Mouse (Mus musculus) heart, adult 2 months (tissue): ENCODE results near the gene Ermn. TPM values are rescaled to one million over a fixed set of nuclear protein-coding genes. Genes with fewer than 3 reads are reported as not detected.

Source experiments
- DNase-seq, 2 experiments: peaks; one replicate each; pipeline ENCODE4 v3.0.0; 2021
- H3K27ac ChIP-seq: fragments of 200-600 bp; 2 replicates; pipeline ENCODE4 v1.8.1; 2022
- H3K27me3 ChIP-seq: fragments of 200-500 bp; 2 replicates; pipeline ENCODE4 v1.6.1; 2012; ENCODE audit warnings: mild to moderate bottlenecking, low read length, inconsistent platforms, mixed read lengths; ENCODE audit not compliant: control insufficient read depth, insufficient read depth
- H3K36me3 ChIP-seq: fragments of 200-500 bp; 2 replicates; pipeline ENCODE4 v1.6.1; 2012; ENCODE audit warnings: low read length, inconsistent platforms; ENCODE audit not compliant: control insufficient read depth, insufficient read depth
- H3K4me1 ChIP-seq: fragments of 200-500 bp; 2 replicates; pipeline ENCODE4 v1.6.1; 2011; ENCODE audit warnings: low read length; ENCODE audit not compliant: control insufficient read depth, insufficient read depth
- H3K4me3 ChIP-seq: fragments of 200-600 bp; 2 replicates; pipeline ENCODE4 v1.8.1; 2022
- H3K79me2 ChIP-seq: fragments of 200-500 bp; replicated peaks from 2 replicates; pipeline ENCODE4 v1.6.1; 2012; ENCODE audit warnings: mild to moderate bottlenecking, inconsistent platforms, low read length, moderate library complexity, mixed read lengths; ENCODE audit not compliant: control insufficient read depth, insufficient read depth
- H3K9ac ChIP-seq: fragments of 200-500 bp; 2 replicates; pipeline ENCODE4 v1.6.1; 2012; ENCODE audit warnings: low read depth, mild to moderate bottlenecking, control low read depth, inconsistent platforms, low read length, mixed read lengths
- CTCF ChIP-seq: fragments of 200-600 bp; IDR thresholded peaks from 2 replicates; pipeline ENCODE4 v1.8.1; 2022; ENCODE audit warnings: antibody characterized with exemption, mild to moderate bottlenecking, moderate library complexity
- EP300 ChIP-seq: fragments of 200-500 bp; IDR thresholded peaks from 2 replicates; pipeline ENCODE4 v1.6.1; 2011; ENCODE audit warnings: low read depth, low read length, control low read depth; ENCODE audit not compliant: insufficient read depth
- POLR2A ChIP-seq: fragments of 200-500 bp; IDR thresholded peaks from 2 replicates; pipeline ENCODE4 v1.6.1; 2011; ENCODE audit warnings: mild to moderate bottlenecking, low read depth, low read length, control low read depth; ENCODE audit not compliant: insufficient read depth
- WGBS: fragments of 180-500 bp; shearing (Covaris S2); methylation state at CpG from one replicate; pipeline ENCODE4 v1.1.7; 2018; 5-methylcytosine and 5-hydroxymethylcytosine counted together
- intact Hi-C: fragments of 180-260 bp; cut with DNase I; formaldehyde crosslinking; loops from one replicate; pipeline ENCODE4 v1.15.1; 2025
- long read RNA-seq: library from polyadenylated mRNA; stranded (forward); transcript quantifications from one replicate; pipeline ENCODE4 v2.0.0, GENCODE M21; 2021
- polyA plus RNA-seq: library from polyadenylated mRNA; depleted of rRNA; stranded (reverse); fragments of >200 nt; gene quantifications from 2 replicates; pipeline ENCODE4 v1.2.3, GENCODE M21; 2012; rRNA removed
- total RNA-seq, 2 experiments: library from RNA; stranded (reverse); gene quantifications; 2 replicates each; pipeline ENCODE4 v1.2.3; 2021

The Ermn gene
- total RNA-seq (not detected), polyA plus RNA-seq (not detected in 2 replicates)
- long read RNA-seq = 0 reads

DNA sequence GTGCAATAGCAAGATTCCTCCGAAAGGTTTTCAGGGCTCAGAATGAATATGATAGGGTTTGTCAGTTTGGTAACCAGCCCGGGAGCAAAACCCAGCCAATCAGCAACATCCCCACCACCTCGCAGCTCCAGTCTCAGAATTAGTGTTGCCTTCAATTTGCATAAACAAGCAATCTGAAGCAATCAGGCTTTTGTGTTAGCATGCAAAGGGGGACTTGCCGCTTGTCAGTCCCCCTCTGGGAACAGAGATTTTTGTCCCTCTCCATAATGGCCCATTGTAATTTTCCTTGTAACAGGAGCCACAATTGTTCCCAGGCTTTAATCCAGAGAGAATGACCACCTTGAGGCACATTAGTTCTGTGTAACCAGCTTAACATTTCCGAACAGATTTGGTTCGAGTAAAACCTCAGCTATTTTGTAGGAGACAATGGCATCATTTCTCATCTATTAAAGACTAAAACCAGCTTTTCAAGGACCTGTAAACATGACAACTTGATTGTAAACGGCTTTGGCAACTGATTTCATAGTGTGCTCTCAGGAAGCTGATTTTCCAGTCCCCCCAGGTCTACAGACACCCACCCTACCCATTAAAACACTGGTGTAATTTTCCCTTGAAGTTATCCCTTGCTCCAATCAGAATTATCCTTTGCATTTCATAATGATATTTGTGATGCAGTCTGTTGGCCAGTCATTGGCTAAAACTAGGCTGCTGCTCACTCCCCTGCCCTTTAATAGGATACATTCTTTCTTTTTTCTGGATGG lies at the start of gene Ermn:
Gene Ermn (minus strand): TSS at position 44 of the 761 bp plus-strand sequence.
- intact Hi-C loops = loop anchor here (10.0 kb wide), 1 partner anchor 132 kb away; no protein-coding TSS in a partner anchor
- whole genome bisulfite sequencing = 55% methylated on average over 7 of the region's 7 CpGs
- H3K27me3 ChIP-seq = no peaks in the 10 kb centered on the region

DNA sequence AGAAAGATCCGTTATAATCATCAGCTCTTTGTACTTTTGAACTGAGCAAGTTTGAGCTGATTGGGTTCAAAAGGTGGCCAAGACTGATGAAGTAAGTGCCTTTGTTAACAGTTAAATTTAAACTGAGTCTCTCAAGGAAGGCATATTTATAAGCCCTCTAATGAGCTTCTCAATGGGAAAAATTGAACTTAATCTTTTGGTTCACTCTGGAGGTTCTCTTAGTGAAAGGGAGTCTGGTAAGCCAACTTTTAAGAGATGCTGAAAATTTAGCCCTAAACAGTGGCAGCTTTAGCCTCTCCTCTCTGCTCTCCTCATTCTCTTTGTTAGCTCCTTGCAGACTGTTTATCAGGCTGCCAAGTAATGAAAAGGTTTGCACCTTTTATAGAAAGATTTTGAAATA lies 42.2 kb upstream of the Ermn start:
- H3K36me3 ChIP-seq = no peaks in the 10 kb centered on the region
- intact Hi-C loops = no loop called here

More for the DNA sequence above, at the start of gene Ermn:
- Histone ChIP-seq H3K36me3 (no peaks in the 10 kb centered on the region), H3K9ac (no peak within 1 kb of the TSS), H3K79me2 (no peaks in the 10 kb centered on the region), H3K4me1 (no peaks in the 10 kb centered on the region), H3K4me3 (no peak within 1 kb of the TSS), H3K27ac (no peak within 1 kb of the TSS)
- no peak for TF ChIP-seq EP300
- TF ChIP-seq POLR2A = no peak
- TF ChIP-seq CTCF = no peak
- no peak for DNase-seq

GRCm38 (mm10) chr2:58086420-58086819 lies 33.8 kb upstream of the Ermn start:
- H3K9ac ChIP-seq = no peak overlapping the region
- H3K27me3 ChIP-seq = no peaks in the 10 kb centered on the region
- TF ChIP-seq CTCF (no peak), POLR2A (no peak), EP300 (no peak)
- H3K36me3 ChIP-seq = no peaks in the 10 kb centered on the region
- no peak overlapping the region for H3K4me3 ChIP-seq
- H3K4me1 ChIP-seq = no peaks in the 10 kb centered on the region
- no peaks in the 10 kb centered on the region for H3K79me2 ChIP-seq
- intact Hi-C loops = no loop called here
- WGBS = 82% methylated on average over 1 of the region's 1 CpGs
- no peak for DNase-seq
- no peak overlapping the region for H3K27ac ChIP-seq

More for the DNA sequence above, 42.2 kb upstream of the Ermn start:
- H3K27me3 ChIP-seq = no peaks in the 10 kb centered on the region
- WGBS = 74% methylated on average over 1 of the region's 1 CpGs
- no peak for DNase-seq
- no peaks in the 10 kb centered on the region for H3K79me2 ChIP-seq
- no peaks in the 10 kb centered on the region for H3K4me1 ChIP-seq
- no peak overlapping the region for H3K27ac ChIP-seq
- TF ChIP-seq EP300 (no peak), POLR2A (no peak), CTCF (no peak)
- H3K9ac ChIP-seq = no peak overlapping the region
- H3K4me3 ChIP-seq = no peak overlapping the region

DNA sequence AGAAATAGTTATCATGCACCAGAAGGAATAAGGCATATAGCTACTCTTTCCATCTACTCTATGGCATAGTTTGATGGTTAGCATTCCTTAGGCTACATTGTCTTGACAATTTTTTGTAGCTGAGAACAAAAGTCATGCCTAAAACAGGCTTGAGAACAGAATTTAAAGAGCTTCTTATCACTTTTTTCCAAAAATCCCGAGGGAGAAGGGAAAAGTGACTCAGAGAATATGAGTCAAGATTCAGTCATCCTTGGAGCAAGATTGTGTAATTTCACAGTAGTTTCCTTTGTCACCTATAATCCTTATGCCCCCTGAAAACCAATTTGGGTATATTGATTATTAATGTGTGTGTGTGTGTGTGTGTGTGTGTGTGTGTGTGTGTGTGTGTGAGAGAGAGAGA lies 27.2 kb upstream of the Ermn start:
- intact Hi-C loops = no loop called here
- H3K79me2 ChIP-seq = no peaks in the 10 kb centered on the region
- no peak overlapping the region for H3K9ac ChIP-seq
- H3K4me1 ChIP-seq = no peaks in the 10 kb centered on the region
- DNase-seq = no peak
- TF ChIP-seq EP300 (no peak), CTCF (no peak), POLR2A (no peak)
- H3K36me3 ChIP-seq = no peaks in the 10 kb centered on the region
- WGBS = 0% methylated on average over 1 of the region's 1 CpGs
- H3K27ac ChIP-seq = no peak overlapping the region
- no peak overlapping the region for H3K4me3 ChIP-seq
- H3K27me3 ChIP-seq = no peaks in the 10 kb centered on the region

- Histone ChIP-seq H3K4me1 (no peaks in the 10 kb centered on the region), H3K9ac (no peak overlapping the region), H3K27me3 (no peaks in the 10 kb centered on the region), H3K27ac (no peak overlapping the region), H3K4me3 (no peak overlapping the region), H3K36me3 (no peaks in the 10 kb centered on the region), H3K79me2 (no peaks in the 10 kb centered on the region)
- TF ChIP-seq CTCF = peak; percentile 90
- no peak for TF ChIP-seq POLR2A
- 0 out of 2 replicates have a peak, but pooled peaks have one; percentile 44 for TF ChIP-seq EP300
- intact Hi-C loops = loop anchor here (2.0 to 10.0 kb wide), 3 partner anchors 129 to 612 kb away; no protein-coding TSS in a partner anchor
- DNase-seq = peak; percentile 16 to 35
Observed at GRCm38 (mm10) chr2:58055383-58055782, 2.7 kb upstream of the Ermn start.

DNA sequence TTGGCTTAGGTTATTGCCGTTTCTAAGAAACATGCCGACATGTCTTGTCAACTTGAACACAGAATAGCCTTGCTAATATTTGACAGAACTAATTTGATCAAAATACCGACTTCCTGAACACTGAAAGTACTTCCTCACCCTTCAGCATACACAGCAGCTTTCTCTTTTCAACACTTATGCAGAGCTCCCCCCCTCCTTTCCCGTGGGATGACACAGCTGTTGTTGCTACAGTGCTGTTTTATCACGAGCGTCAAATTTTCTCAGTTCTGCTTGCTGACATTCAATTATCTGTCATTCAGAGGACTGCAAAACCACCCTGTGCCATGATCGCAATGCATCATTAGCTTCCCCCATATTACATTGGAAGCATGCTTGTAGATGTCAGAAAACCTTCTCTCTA lies 10.8 kb downstream of the Ermn start:
- intact Hi-C loops = no loop called here
- H3K27ac ChIP-seq = no peak overlapping the region
- WGBS = 35% methylated on average over 7 of the region's 7 CpGs
- H3K4me3 ChIP-seq = no peak overlapping the region
- DNase-seq = peak in 1 of 2 experiments; percentile 4
- H3K79me2 ChIP-seq = no peaks in the 10 kb centered on the region
- no peak overlapping the region for H3K9ac ChIP-seq
- no peaks in the 10 kb centered on the region for H3K27me3 ChIP-seq
- TF ChIP-seq EP300 = no peak
- no peak for TF ChIP-seq CTCF
- no peak for TF ChIP-seq POLR2A
- H3K4me1 ChIP-seq = no peaks in the 10 kb centered on the region
- no peaks in the 10 kb centered on the region for H3K36me3 ChIP-seq
